Mouse (Mus musculus) CH12.LX (cell line): ENCODE measurements at regions not wholly inside any gene's neighbourhood (a gene's known extent, or its start where the extent isn't known, plus 50 kb on each side); places are given as distances from the start of the nearest gene placed in this dataset.

Experiments used
- GABPA ChIP-seq: IDR thresholded peaks from 2 replicates; pipeline ENCODE4 v1.6.1; 2012; ENCODE audit warnings: low read depth, low read length, improper control_type of control experiment, inconsistent platforms; ENCODE audit not compliant: insufficient replicate concordance
- MYC ChIP-seq: IDR thresholded peaks from 2 replicates; pipeline ENCODE4 v1.6.1; 2011; ENCODE audit warnings: low read depth, mild to moderate bottlenecking, improper control_type of control experiment, low read length
- NELFE ChIP-seq: IDR thresholded peaks from 2 replicates; pipeline ENCODE4 v1.6.1; 2011; ENCODE audit warnings: low read depth, low read length, improper control_type of control experiment
- POLR2A ChIP-seq: IDR thresholded peaks from 2 replicates; pipeline ENCODE4 v1.6.1; 2011; ENCODE audit warnings: low read depth, mild to moderate bottlenecking, improper control_type of control experiment, low read length

GRCm38 (mm10) chr13:85895141-85895540, 151.6 kb downstream of the Cox7c start:
- TF ChIP-seq GABPA (no peak), MYC (no peak), POLR2A (no peak), NELFE (no peak)
